Mouse (Mus musculus): ENCODE measurements around the gene Aunip.
"Not testable (repeated sequence)": the region's sequence is repeated elsewhere in the genome, so short reads cannot be mapped to it uniquely, and the experiment has no call there.

Gene Aunip

GRCm38 (mm10) chr4:134485151-134485900, 25.5 kb upstream of the Aunip start:
- DNase-seq (ENCODE audit: low read depth, low spot score): no peak

GRCm38 (mm10) chr4:134488211-134488610, 22.6 kb upstream of the Aunip start:
- no peak for DNase-seq (ENCODE audit: low read depth, low spot score)

DNA sequence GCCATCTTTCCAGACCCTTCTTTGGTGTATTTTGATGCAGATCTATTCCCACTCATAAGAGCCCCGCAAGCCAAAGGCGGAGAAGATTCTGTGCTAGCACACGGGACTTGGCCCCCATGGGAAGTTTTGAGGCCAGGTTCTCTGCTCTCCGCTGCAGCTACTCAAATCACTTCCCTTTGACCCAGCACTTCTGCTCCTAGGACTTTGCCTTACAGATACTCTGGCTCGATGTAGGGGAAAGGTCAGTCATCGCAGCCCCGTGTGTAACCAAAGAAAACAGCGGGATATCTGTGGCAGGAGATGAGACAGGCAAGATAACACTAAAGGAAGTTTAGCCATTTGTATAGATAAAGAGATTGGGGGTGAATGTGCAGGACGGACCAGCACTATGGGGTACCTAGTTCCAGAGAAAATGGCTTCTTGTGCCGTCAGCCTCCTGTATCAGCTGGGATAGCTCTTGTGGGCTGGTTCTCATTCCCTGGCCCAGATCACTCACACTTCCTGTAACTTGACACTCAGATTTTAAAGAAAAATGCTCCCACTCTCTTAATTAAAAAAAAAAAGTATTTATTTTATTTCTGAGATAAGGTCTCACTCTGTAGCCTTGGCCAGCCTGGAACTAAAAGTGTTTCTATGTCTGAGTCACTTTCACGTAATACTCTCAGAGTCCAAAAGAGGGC, 20.7 kb upstream of the Aunip start:
- no peak for DNase-seq (ENCODE audit: low read depth, low spot score)

- DNase-seq (ENCODE audit: low read depth, low spot score): no peak
Observed at GRCm38 (mm10) chr4:134491716-134492115, 19.1 kb upstream of the Aunip start.

- DNase-seq (ENCODE audit: low read depth, low spot score): not testable (repeated sequence)
Observed at GRCm38 (mm10) chr4:134494161-134494560, 16.6 kb upstream of the Aunip start.

DNA sequence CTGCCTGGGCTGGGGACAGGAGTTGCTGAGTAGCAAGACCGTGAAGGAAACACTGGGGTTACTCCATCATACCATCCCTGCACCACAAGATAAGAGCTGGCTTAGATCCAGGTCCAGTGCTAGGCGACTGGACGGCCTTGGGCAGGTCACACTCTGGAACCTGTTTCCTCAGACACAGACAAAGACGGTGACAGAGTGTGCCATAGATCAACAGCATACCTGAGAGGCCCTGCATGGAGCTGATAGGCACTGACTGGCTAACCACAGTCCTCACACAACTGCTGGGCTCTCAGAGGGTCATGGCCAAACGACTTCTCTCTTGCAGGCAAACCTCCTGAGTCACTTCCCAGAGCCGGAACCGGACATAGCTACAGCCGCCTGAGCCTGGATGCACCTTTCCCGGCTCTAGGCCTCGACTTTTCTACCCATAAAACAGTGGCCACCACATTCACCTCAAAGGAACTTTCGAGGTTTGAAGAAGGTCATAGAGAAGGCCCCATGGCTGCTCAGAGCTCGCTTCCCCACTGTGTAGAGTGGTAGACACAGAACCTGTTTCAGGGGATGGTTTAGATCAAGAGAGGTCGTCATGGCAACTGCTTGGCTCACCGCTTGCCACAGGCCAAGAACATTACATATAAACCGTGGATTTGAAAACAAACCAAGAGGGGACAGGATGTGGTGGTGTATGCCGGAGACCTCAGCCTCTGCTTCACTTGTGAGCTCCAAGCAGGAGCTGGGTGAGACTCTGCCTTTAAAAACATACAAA, 15.8 kb upstream of the Aunip start:
- no peak for DNase-seq (ENCODE audit: low read depth, low spot score)

DNA sequence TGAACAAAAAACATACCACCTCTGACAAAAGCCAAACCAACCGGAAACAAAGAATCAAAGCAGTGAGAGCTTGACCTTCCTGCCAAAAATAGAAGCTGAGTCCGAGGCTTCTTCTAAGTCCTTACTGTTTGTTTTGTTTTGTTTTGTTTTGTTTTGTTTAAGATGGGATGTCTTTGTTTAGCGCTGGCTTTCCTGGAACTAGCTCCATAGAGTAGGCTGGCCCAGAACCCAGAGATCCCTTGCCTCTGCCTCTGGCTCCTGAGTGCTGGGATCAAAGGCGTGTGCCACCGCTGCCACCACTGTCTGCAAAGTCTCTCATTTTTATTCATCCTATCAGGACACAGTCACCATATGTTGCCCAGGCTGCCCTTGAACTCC, 15.3 kb upstream of the Aunip start:
- no peak for DNase-seq (ENCODE audit: low read depth, low spot score)

GRCm38 (mm10) chr4:134496595-134497210, 14.1 kb upstream of the Aunip start, which contains the start of gene Paqr7:
TSS of gene Paqr7 (plus strand) at chr4:134496697.
- DNase-seq (ENCODE audit: low read depth, low spot score): no peak

GRCm38 (mm10) chr4:134497223-134497622, 13.6 kb upstream of the Aunip start:
- no peak for DNase-seq (ENCODE audit: low read depth, low spot score)

GRCm38 (mm10) chr4:134497986-134498731, 12.6 kb upstream of the Aunip start:
- no peak for DNase-seq (ENCODE audit: low read depth, low spot score)

DNA sequence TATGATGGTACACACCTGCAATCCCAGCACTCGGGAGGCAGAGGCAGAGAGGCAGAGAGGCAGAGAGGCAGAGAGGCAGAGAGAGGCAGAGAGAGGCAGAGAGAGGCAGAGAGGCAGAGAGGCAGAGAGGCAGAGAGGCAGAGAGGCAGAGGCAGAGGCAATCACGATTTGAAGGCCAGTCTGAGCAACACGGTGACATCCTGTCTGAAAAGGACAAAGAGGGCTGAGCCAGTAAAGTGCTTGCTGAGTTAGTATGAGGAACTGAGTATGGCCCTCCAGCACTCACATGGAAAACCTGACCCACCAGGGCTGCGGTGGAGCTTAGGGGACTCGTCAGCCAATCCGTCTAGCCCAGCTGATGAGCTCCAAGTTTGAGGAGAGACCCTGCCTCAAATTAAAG, 11.8 kb upstream of the Aunip start:
- DNase-seq (ENCODE audit: low read depth, low spot score): not testable (repeated sequence)

- DNase-seq (ENCODE audit: low read depth, low spot score): no peak
Observed at GRCm38 (mm10) chr4:134501095-134501494, 9.7 kb upstream of the Aunip start.

- no peak for DNase-seq (ENCODE audit: low read depth, low spot score)
Observed at GRCm38 (mm10) chr4:134503686-134504357, 7.0 kb upstream of the Aunip start.

GRCm38 (mm10) chr4:134505303-134505789, 5.5 kb upstream of the Aunip start:
- no peak for DNase-seq (ENCODE audit: low read depth, low spot score)

DNA sequence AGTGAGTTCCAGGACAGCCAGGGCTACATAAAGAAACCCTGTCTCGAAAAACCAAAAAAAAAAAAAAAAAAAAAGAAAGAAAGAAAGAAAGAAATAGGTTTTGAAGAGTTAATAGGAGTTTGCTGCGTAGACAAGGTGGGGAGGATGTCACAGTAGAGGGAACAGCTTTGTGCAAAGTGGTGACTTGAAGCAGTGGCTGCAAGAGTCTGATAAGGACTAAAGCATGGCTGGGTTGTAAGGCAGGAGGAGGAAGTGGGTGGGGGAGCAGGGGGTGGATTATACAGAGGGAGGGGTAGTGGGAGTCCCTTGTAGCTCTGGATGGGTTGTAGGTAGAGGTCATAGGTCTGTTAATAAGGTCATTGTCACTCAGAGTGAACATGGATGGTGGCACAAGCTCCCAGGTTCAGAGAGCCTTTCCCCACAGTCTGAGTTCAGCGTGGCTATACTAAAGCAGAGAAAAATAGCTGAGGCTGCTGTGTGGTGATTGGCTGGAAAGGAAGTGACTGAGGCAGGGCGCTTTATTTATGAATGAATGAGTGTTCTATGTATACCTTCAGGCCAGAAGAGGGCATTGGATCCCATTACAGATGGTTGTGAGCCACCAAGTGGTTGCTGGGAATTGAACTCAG, 4.7 kb upstream of the Aunip start:
- DNase-seq (ENCODE audit: low read depth, low spot score): no peak

DNA sequence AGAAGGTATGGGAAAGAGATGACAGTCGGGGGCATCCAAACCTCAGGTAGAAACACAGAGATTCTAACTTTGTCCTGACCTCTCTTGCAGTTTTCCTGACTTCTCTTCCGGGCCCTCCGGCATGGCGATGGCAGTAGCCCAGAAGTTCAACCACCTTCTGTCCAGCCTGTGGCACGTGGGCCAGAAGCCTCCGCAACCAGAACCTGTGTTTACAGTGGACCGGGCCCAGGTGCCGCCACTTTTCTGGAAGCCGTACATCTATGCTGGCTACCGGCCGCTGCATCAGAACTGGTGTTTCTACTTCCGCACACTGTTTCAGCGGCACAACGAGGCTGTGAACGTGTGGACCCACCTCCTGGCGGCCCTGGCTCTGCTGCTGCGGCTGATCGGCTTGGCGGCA, 4.1 kb upstream of the Aunip start:
- no peak for DNase-seq (ENCODE audit: low read depth, low spot score)

GRCm38 (mm10) chr4:134510396-134510795, 403 bp upstream of the Aunip start:
- no peak for DNase-seq (ENCODE audit: low read depth, low spot score)

GRCm38 (mm10) chr4:134511730-134512129, 931 bp downstream of the Aunip start:
- no peak for DNase-seq (ENCODE audit: low read depth, low spot score)

DNA sequence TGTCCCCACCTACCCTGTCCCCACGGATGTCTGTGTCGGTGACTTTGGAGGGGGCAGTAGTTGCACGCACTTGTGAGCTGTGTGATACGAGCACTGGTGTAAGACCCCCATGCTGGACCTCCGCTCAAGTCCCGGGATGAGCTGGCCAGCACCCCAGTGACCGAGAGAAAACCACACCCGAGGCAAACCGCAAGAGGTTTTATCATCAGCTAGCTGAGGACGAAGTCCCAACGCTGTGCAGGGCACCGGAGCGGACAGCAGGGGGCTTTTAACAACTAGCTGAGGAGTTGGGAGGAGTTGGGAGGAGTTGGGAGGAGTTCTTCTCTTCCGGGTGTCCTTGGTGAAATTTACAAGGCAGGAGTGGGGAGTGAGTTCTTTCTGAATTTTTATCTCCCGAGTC, 2.0 kb downstream of the Aunip start:
- DNase-seq (ENCODE audit: low read depth, low spot score): no peak

DNA sequence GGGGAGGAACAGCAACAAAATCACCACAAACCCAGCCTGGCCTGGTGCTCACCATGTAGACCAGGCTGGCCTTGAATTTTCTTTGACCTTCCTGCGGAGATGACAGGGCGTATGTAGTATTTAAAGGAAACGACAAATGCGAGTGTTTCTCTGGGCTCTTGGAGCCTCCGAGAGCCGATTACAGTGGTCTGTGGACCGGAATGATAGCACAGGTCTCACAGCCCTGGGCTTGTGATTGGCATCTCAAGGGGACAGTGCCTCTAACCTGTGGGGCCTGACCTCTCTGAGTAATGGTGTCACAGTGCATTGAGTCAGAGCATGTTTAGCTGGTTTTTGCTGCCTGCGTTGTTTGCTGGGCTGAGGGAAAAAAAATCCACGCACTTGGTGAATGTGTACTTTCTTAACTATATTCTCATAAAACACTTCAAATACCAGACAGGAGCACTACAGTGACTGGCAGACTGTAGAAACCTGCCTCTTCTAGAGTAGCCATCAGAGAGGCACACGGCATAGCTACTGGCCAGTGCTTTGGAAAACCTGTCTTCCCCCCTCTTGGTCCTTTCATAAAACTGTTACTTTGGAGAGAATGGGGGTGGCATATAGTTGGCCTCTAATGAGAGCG, 3.6 kb downstream of the Aunip start:
- DNase-seq (ENCODE audit: low read depth, low spot score): no peak
